Mouse (Mus musculus): ENCODE results near the gene Cort. TPM values are rescaled to one million over a fixed set of nuclear protein-coding genes. Genes with fewer than 3 reads are reported as not detected.
A peak's percentile ranks its signal among the peaks of the same experiment; 100 is the strongest.

Cort gene
- polyA plus RNA-seq, 1 experiment = not detected

- Histone ChIP-seq H3K27ac (ENCODE audit: control insufficient read depth, insufficient read depth, low read depth, low read length, poor library complexity) (peak overlapping the region; percentile 1; the same call in 1 of the 2 replicates), H3K4me1 (ENCODE audit: control insufficient read depth, insufficient read depth, low read length) (peaks cover 21% of the 10 kb centered on the region), H3K4me3 (replicated peaks; ENCODE audit: control insufficient read depth, low read depth, low read length) (no peak overlapping the region)
- 52% methylated on average over 6 of the region's 6 CpGs for WGBS
- TF ChIP-seq CTCF (IDR thresholded peaks at IDR 0.05; ENCODE audit: control insufficient read depth, insufficient read depth, low read length) = no peak
- no peak for TF ChIP-seq POLR2A (IDR thresholded peaks at IDR 0.05; ENCODE audit: borderline replicate concordance, control insufficient read depth, low read depth, low read length)
Measured at GRCm38 (mm10) chr4:149155711-149156110, 29.1 kb upstream of the Cort start.

GRCm38 (mm10) chr4:149154859-149155258, 28.3 kb upstream of the Cort start:
- WGBS = 94% methylated on average over 7 of the region's 7 CpGs
- no peak for TF ChIP-seq POLR2A (IDR thresholded peaks at IDR 0.05; ENCODE audit: borderline replicate concordance, control insufficient read depth, low read depth, low read length)
- Histone ChIP-seq H3K4me1 (ENCODE audit: control insufficient read depth, insufficient read depth, low read length) (peaks cover 18% of the 10 kb centered on the region), H3K27ac (ENCODE audit: control insufficient read depth, insufficient read depth, low read depth, low read length, poor library complexity) (0 out of 2 replicates have a peak overlapping the region, but pooled peaks have one; percentile 15), H3K4me3 (replicated peaks; ENCODE audit: control insufficient read depth, low read depth, low read length) (no peak overlapping the region)

- 90% methylated on average over 11 of the region's 11 CpGs for WGBS
- Histone ChIP-seq H3K27ac (ENCODE audit: control insufficient read depth, insufficient read depth, low read depth, low read length, poor library complexity) (0 out of 2 replicates have a peak overlapping the region, but pooled peaks have one; percentile 35), H3K4me1 (ENCODE audit: control insufficient read depth, insufficient read depth, low read length) (peaks cover 5% of the 10 kb centered on the region; the same call in 1 of the 2 replicates), H3K4me3 (replicated peaks; ENCODE audit: control insufficient read depth, low read depth, low read length) (no peak overlapping the region)
- TF ChIP-seq POLR2A (IDR thresholded peaks at IDR 0.05; ENCODE audit: borderline replicate concordance, control insufficient read depth, low read depth, low read length) (no peak), CTCF (IDR thresholded peaks at IDR 0.05; ENCODE audit: control insufficient read depth, insufficient read depth, low read length) (no peak)
Measured at GRCm38 (mm10) chr4:149150721-149151120, 24.2 kb upstream of the Cort start.

- Histone ChIP-seq H3K4me3 (replicated peaks; ENCODE audit: control insufficient read depth, low read depth, low read length) (no peak overlapping the region), H3K4me1 (ENCODE audit: control insufficient read depth, insufficient read depth, low read length) (peaks cover 5% of the 10 kb centered on the region; the same call in 1 of the 2 replicates), H3K27ac (ENCODE audit: control insufficient read depth, insufficient read depth, low read depth, low read length, poor library complexity) (peak overlapping the region; percentile 35; the same call in 1 of the 2 replicates)
- WGBS = 80% methylated on average over 11 of the region's 11 CpGs
- no peak for TF ChIP-seq POLR2A (IDR thresholded peaks at IDR 0.05; ENCODE audit: borderline replicate concordance, control insufficient read depth, low read depth, low read length)
- TF ChIP-seq CTCF (IDR thresholded peaks at IDR 0.05; ENCODE audit: control insufficient read depth, insufficient read depth, low read length) = no peak
Measured at GRCm38 (mm10) chr4:149150256-149150655, 23.7 kb upstream of the Cort start.

- TF ChIP-seq POLR2A (IDR thresholded peaks at IDR 0.05; ENCODE audit: borderline replicate concordance, control insufficient read depth, low read depth, low read length) (no peak), CTCF (IDR thresholded peaks at IDR 0.05; ENCODE audit: control insufficient read depth, insufficient read depth, low read length) (no peak)
- Histone ChIP-seq H3K4me1 (ENCODE audit: control insufficient read depth, insufficient read depth, low read length) (peaks cover 5% of the 10 kb centered on the region; the same call in 1 of the 2 replicates), H3K27ac (ENCODE audit: control insufficient read depth, insufficient read depth, low read depth, low read length, poor library complexity) (no peak overlapping the region), H3K4me3 (replicated peaks; ENCODE audit: control insufficient read depth, low read depth, low read length) (no peak overlapping the region)
- WGBS = 81% methylated on average over 7 of the region's 7 CpGs
Measured at GRCm38 (mm10) chr4:149149611-149150010, 23.0 kb upstream of the Cort start.

- TF ChIP-seq CTCF (IDR thresholded peaks at IDR 0.05; ENCODE audit: control insufficient read depth, insufficient read depth, low read length) (no peak), POLR2A (IDR thresholded peaks at IDR 0.05; ENCODE audit: borderline replicate concordance, control insufficient read depth, low read depth, low read length) (no peak)
- peaks cover 5% of the 10 kb centered on the region; the same call in 1 of the 2 replicates for H3K4me1 ChIP-seq (ENCODE audit: control insufficient read depth, insufficient read depth, low read length)
- H3K4me3 ChIP-seq (replicated peaks; ENCODE audit: control insufficient read depth, low read depth, low read length) = no peak overlapping the region
- H3K27ac ChIP-seq (ENCODE audit: control insufficient read depth, insufficient read depth, low read depth, low read length, poor library complexity) = peak overlapping the region; percentile 43
- WGBS = 53% methylated on average over 9 of the region's 9 CpGs
Measured at GRCm38 (mm10) chr4:149149196-149149595, 22.6 kb upstream of the Cort start.

GRCm38 (mm10) chr4:149148084-149148483, 21.5 kb upstream of the Cort start:
- H3K4me3 ChIP-seq (replicated peaks; ENCODE audit: control insufficient read depth, low read depth, low read length) = no peak overlapping the region
- H3K27ac ChIP-seq (ENCODE audit: control insufficient read depth, insufficient read depth, low read depth, low read length, poor library complexity) = peak overlapping the region; percentile 86
- H3K4me1 ChIP-seq (ENCODE audit: control insufficient read depth, insufficient read depth, low read length) = peaks cover 5% of the 10 kb centered on the region; the same call in 1 of the 2 replicates
- TF ChIP-seq CTCF (IDR thresholded peaks at IDR 0.05; ENCODE audit: control insufficient read depth, insufficient read depth, low read length) (no peak), POLR2A (IDR thresholded peaks at IDR 0.05; ENCODE audit: borderline replicate concordance, control insufficient read depth, low read depth, low read length) (no peak)
- 42% methylated on average over 4 of the region's 4 CpGs for WGBS

- TF ChIP-seq CTCF (IDR thresholded peaks at IDR 0.05; ENCODE audit: control insufficient read depth, insufficient read depth, low read length) = no peak
- TF ChIP-seq POLR2A (IDR thresholded peaks at IDR 0.05; ENCODE audit: borderline replicate concordance, control insufficient read depth, low read depth, low read length) = no peak
- Histone ChIP-seq H3K4me1 (ENCODE audit: control insufficient read depth, insufficient read depth, low read length) (peaks cover 4% of the 10 kb centered on the region; the same call in 1 of the 2 replicates), H3K4me3 (replicated peaks; ENCODE audit: control insufficient read depth, low read depth, low read length) (no peak overlapping the region), H3K27ac (ENCODE audit: control insufficient read depth, insufficient read depth, low read depth, low read length, poor library complexity) (peak overlapping the region; percentile 86)
- WGBS = 43% methylated on average over 7 of the region's 7 CpGs
Measured at GRCm38 (mm10) chr4:149147528-149147927, 21.0 kb upstream of the Cort start.

- H3K4me3 ChIP-seq (replicated peaks; ENCODE audit: control insufficient read depth, low read depth, low read length) = no peak overlapping the region
- WGBS = 90% methylated on average over 4 of the region's 4 CpGs
- H3K27ac ChIP-seq (ENCODE audit: control insufficient read depth, insufficient read depth, low read depth, low read length, poor library complexity) = no peak overlapping the region
- TF ChIP-seq POLR2A (IDR thresholded peaks at IDR 0.05; ENCODE audit: borderline replicate concordance, control insufficient read depth, low read depth, low read length) (no peak), CTCF (IDR thresholded peaks at IDR 0.05; ENCODE audit: control insufficient read depth, insufficient read depth, low read length) (no peak)
- H3K4me1 ChIP-seq (ENCODE audit: control insufficient read depth, insufficient read depth, low read length) = peaks cover 1% of the 10 kb centered on the region; the same call in 1 of the 2 replicates
Measured at GRCm38 (mm10) chr4:149145151-149145550, 18.6 kb upstream of the Cort start.

Measured in bone marrow, adult 2 months (tissue).